Mouse (Mus musculus) right cerebral cortex, adult 2 months (tissue): ENCODE measurements around the gene Fam166a.
"Not testable (repeated sequence)": the region's sequence is repeated elsewhere in the genome, so short reads cannot be mapped to it uniquely, and the experiment has no call there.

Source experiments
- DNase-seq, 2 experiments: peaks; one replicate each; pipeline ENCODE4 v3.0.0; 2021 to 2022; ENCODE audit warnings: low spot score in 2 of 2

Gene Fam166a

GRCm38 (mm10) chr2:25242101-25242506, 23.6 kb downstream of the Fam166a start, which contains the start of the genes Rnf208 and Cysrt1:
TSS of gene Rnf208 (plus strand) at chr2:25242255.
TSS of gene Cysrt1 (minus strand) at chr2:25242452.
- DNase-seq: peak; percentile 42 to 45

- no peak for DNase-seq
Observed at GRCm38 (mm10) chr2:25243342-25243741, 24.8 kb downstream of the Fam166a start.

- DNase-seq: no peak
Observed at GRCm38 (mm10) chr2:25244144-25244543, 25.6 kb downstream of the Fam166a start.

GRCm38 (mm10) chr2:25246183-25247072, 27.9 kb downstream of the Fam166a start, which contains the start of gene AL732309.1:
TSS of gene AL732309.1 (minus strand) at chr2:25246863.
- DNase-seq: no peak

GRCm38 (mm10) chr2:25252331-25252730, 33.8 kb downstream of the Fam166a start:
- no peak for DNase-seq

- DNase-seq: peak; percentile 89 to 92
Observed at GRCm38 (mm10) chr2:25255284-25255779, 36.8 kb downstream of the Fam166a start, which contains the start of gene Tmem203. TSS of gene Tmem203 (plus strand) at chr2:25255439.

- DNase-seq: not testable (repeated sequence)
Observed at GRCm38 (mm10) chr2:25256443-25257109, 38.0 kb downstream of the Fam166a start.

GRCm38 (mm10) chr2:25257250-25257649, 38.7 kb downstream of the Fam166a start:
- DNase-seq: not testable (repeated sequence)

- no peak for DNase-seq
Observed at GRCm38 (mm10) chr2:25258887-25259286, 40.3 kb downstream of the Fam166a start.

GRCm38 (mm10) chr2:25261870-25262269, 43.3 kb downstream of the Fam166a start:
- peak in 1 of 2 experiments; percentile 46 for DNase-seq

GRCm38 (mm10) chr2:25262291-25262767, 43.8 kb downstream of the Fam166a start, which contains the start of gene Tprn:
TSS of gene Tprn (plus strand) at chr2:25262618.
- peak; percentile 93 to 94 for DNase-seq

- DNase-seq: no peak
Observed at GRCm38 (mm10) chr2:25262795-25263622, 44.5 kb downstream of the Fam166a start.

- no peak for DNase-seq
Observed at GRCm38 (mm10) chr2:25263623-25264285, 45.2 kb downstream of the Fam166a start.

GRCm38 (mm10) chr2:25264286-25264660, 45.7 kb downstream of the Fam166a start:
- no peak for DNase-seq

- no peak for DNase-seq
Observed at GRCm38 (mm10) chr2:25264851-25265250, 46.3 kb downstream of the Fam166a start.

GRCm38 (mm10) chr2:25265897-25266656, 47.5 kb downstream of the Fam166a start:
- no peak for DNase-seq

- DNase-seq: peak in 1 of 2 experiments; percentile 33
Observed at GRCm38 (mm10) chr2:25266720-25267119, 48.2 kb downstream of the Fam166a start.

- no peak for DNase-seq
Observed at GRCm38 (mm10) chr2:25267241-25267640, 48.7 kb downstream of the Fam166a start.

- DNase-seq: no peak
Observed at GRCm38 (mm10) chr2:25267746-25268309, 49.3 kb downstream of the Fam166a start.
